Mouse (Mus musculus) midbrain, embryonic 16.5 days (tissue): Measurements from ENCODE around the gene Robo1. TPM values are rescaled to one million over a fixed set of nuclear protein-coding genes. Genes with fewer than 3 reads are reported as not detected.

ENCODE experiments used
- ATAC-seq: fragments of 200-750 bp; cut with Nextera tagmentation; 2 replicates; pipeline ENCODE4 v1.8.0; 2017; ENCODE audit warnings: moderate TSS enrichment
- H3K27ac ChIP-seq: fragments of 300-500 bp; sonication (generic); 2 replicates; pipeline ENCODE4 v1.5.1; 2014; ENCODE audit warnings: mild to moderate bottlenecking, low read length, mixed read lengths
- H3K27me3 ChIP-seq: fragments of 300-500 bp; sonication (generic); 2 replicates; pipeline ENCODE4 v1.6.1; 2014; ENCODE audit warnings: low read depth, low read length, mixed read lengths; ENCODE audit not compliant: control insufficient read depth, insufficient read depth
- H3K36me3 ChIP-seq: fragments of 300-500 bp; sonication (generic); 2 replicates; pipeline ENCODE4 v1.6.1; 2014; ENCODE audit warnings: mild to moderate bottlenecking, low read length, moderate library complexity, mixed read lengths; ENCODE audit not compliant: control insufficient read depth, insufficient read depth
- H3K4me1 ChIP-seq: fragments of 300-500 bp; sonication (generic); 2 replicates; pipeline ENCODE4 v1.6.1; 2014; ENCODE audit warnings: mild to moderate bottlenecking, low read length, mixed read lengths; ENCODE audit not compliant: control insufficient read depth, insufficient read depth
- H3K4me2 ChIP-seq: fragments of 300-500 bp; sonication (generic); 2 replicates; pipeline ENCODE4 v1.6.1; 2014; ENCODE audit warnings: mild to moderate bottlenecking, low read length, mixed read lengths
- H3K4me3 ChIP-seq: fragments of 300-500 bp; sonication (generic); 2 replicates; pipeline ENCODE4 v1.5.1; 2014; ENCODE audit warnings: low read depth, mild to moderate bottlenecking, low read length, moderate library complexity, mixed read lengths
- H3K9ac ChIP-seq: fragments of 300-500 bp; sonication (generic); 2 replicates; pipeline ENCODE4 v1.6.1; 2014; ENCODE audit warnings: low read depth, low read length, mixed read lengths
- H3K9me3 ChIP-seq: fragments of 300-500 bp; sonication (generic); replicated peaks from 2 replicates; pipeline ENCODE4 v1.6.1; 2014; ENCODE audit warnings: mild to moderate bottlenecking, low read length, mixed read lengths; ENCODE audit not compliant: control insufficient read depth, poor library complexity, severe bottlenecking
- WGBS: fragments of 180-500 bp; shearing (Covaris S2); extraction: QIAGEN DNeasy Blood & Tissue Kit; methylation state at CpG from one replicate; pipeline ENCODE4 v1.1.7; 2014; 5-methylcytosine and 5-hydroxymethylcytosine counted together
- polyA plus RNA-seq: library from polyadenylated mRNA; unstranded; fragments of >200 nt; fragmentation: Nextera tagmentation; extraction: Ambion mirVana; gene quantifications from 2 replicates; pipeline ENCODE4 v1.2.1, GENCODE M21; 2015

Robo1 gene
- polyA plus RNA-seq, 1 experiment from 2014 or later: 47.9 TPM

- peaks cover 17% of the 10 kb centered on the region for H3K4me1 ChIP-seq
- no peaks in the 10 kb centered on the region for H3K27me3 ChIP-seq
- ATAC-seq: no peak
- H3K9ac ChIP-seq: no peak overlapping the region
- no peaks in the 10 kb centered on the region for H3K36me3 ChIP-seq
- no peak overlapping the region for H3K4me2 ChIP-seq
- 79% methylated on average over 3 of the region's 3 CpGs for WGBS
- no peaks in the 10 kb centered on the region for H3K9me3 ChIP-seq
- H3K4me3 ChIP-seq: no peak overlapping the region
- H3K27ac ChIP-seq: no peak overlapping the region
Observed at GRCm38 (mm10) chr16:72920013-72920412, 611.9 kb downstream of the Robo1 start.

- peaks cover 29% of the 10 kb centered on the region for H3K4me1 ChIP-seq
- H3K36me3 ChIP-seq: no peaks in the 10 kb centered on the region
- peak overlapping the region; percentile 6; the same call in 1 of the 2 replicates for H3K4me3 ChIP-seq
- H3K9me3 ChIP-seq: no peaks in the 10 kb centered on the region
- H3K9ac ChIP-seq: 0 out of 2 replicates have a peak overlapping the region, but pooled peaks have one; percentile 34
- no peaks in the 10 kb centered on the region for H3K27me3 ChIP-seq
- 11% methylated on average over 15 of the region's 15 CpGs for WGBS
- peak overlapping the region; percentile 52 for H3K4me2 ChIP-seq
- ATAC-seq: peak; percentile 70; the same call in 1 of the 2 replicates
- peak overlapping the region; percentile 20; the same call in 1 of the 2 replicates for H3K27ac ChIP-seq
Observed at GRCm38 (mm10) chr16:72924423-72925224, 616.5 kb downstream of the Robo1 start.

- H3K27ac ChIP-seq: no peak overlapping the region; the same call in 1 of the 2 replicates
Observed at GRCm38 (mm10) chr16:72928525-72929122, 620.5 kb downstream of the Robo1 start.

DNA sequence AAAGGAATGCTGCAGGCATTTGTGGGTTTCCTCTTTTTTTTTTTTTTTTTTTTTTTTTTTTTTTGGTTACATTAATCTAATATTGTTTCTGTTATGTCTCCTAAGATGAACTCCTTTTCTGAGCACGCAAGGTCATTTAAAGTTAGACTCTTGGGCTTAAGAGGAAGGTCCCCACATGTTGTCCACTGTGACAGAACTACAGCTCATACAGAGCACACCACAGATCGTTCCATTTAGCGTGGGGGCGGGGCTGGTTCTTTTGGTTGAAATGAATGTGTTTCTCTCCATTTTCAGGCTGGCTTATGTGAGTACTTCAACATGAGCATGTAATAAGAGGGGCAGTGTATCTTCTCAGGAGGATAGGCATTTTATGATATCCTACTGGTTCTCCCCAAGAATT is 622.8 kb downstream of the Robo1 start:
- no peak for ATAC-seq
- H3K27me3 ChIP-seq: no peaks in the 10 kb centered on the region
- 80% methylated on average over 4 of the region's 4 CpGs for WGBS

More at GRCm38 (mm10) chr16:72928525-72929122, 620.5 kb downstream of the Robo1 start:
- Histone ChIP-seq H3K9ac (no peak overlapping the region), H3K4me3 (no peak overlapping the region), H3K4me1 (peaks cover 24% of the 10 kb centered on the region), H3K4me2 (no peak overlapping the region), H3K27me3 (no peaks in the 10 kb centered on the region), H3K36me3 (no peaks in the 10 kb centered on the region), H3K9me3 (no peaks in the 10 kb centered on the region)
- ATAC-seq: peak; percentile 69
- whole genome bisulfite sequencing: 29% methylated on average over 6 of the region's 6 CpGs

DNA sequence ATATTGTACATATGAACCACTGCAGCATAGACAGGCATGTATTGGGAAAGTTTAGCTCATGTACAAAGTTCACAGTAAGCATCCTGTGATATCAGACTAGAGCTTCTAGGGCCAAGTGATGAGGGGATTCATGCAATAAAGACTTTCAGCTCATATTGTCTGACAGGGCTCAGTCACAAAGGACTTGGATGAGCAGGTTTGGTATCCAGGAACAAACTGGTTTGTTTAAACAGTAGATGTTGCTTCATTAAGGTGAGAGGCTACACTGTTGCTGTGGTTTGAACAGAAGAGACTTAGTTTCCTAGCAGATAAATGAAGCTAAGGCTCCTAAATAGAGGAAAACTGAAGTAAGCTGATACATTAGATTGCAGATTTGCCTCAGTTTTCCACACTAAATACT is 626.8 kb downstream of the Robo1 start:
- no peaks in the 10 kb centered on the region for H3K36me3 ChIP-seq
- no peaks in the 10 kb centered on the region for H3K9me3 ChIP-seq
- H3K27ac ChIP-seq: no peak overlapping the region

More for the DNA sequence above, 622.8 kb downstream of the Robo1 start:
- no peak overlapping the region for H3K9ac ChIP-seq
- peaks cover 12% of the 10 kb centered on the region for H3K4me1 ChIP-seq
- H3K9me3 ChIP-seq: no peaks in the 10 kb centered on the region
- H3K4me2 ChIP-seq: no peak overlapping the region
- H3K36me3 ChIP-seq: no peaks in the 10 kb centered on the region
- no peak overlapping the region for H3K27ac ChIP-seq
- H3K4me3 ChIP-seq: no peak overlapping the region

GRCm38 (mm10) chr16:72937183-72937582 is 629.1 kb downstream of the Robo1 start:
- peaks cover 2% of the 10 kb centered on the region; the same call in 1 of the 2 replicates for H3K4me1 ChIP-seq
- 36% methylated on average over 3 of the region's 3 CpGs for whole genome bisulfite sequencing
- H3K9me3 ChIP-seq: no peaks in the 10 kb centered on the region
- H3K4me2 ChIP-seq: no peak overlapping the region
- no peak overlapping the region for H3K4me3 ChIP-seq
- no peak overlapping the region for H3K27ac ChIP-seq
- ATAC-seq: no peak
- H3K9ac ChIP-seq: no peak overlapping the region
- no peaks in the 10 kb centered on the region for H3K36me3 ChIP-seq
- H3K27me3 ChIP-seq: no peaks in the 10 kb centered on the region

More for the DNA sequence above, 626.8 kb downstream of the Robo1 start:
- ATAC-seq: no peak
- no peak overlapping the region for H3K9ac ChIP-seq
- H3K4me2 ChIP-seq: no peak overlapping the region
- H3K4me1 ChIP-seq: peaks cover 2% of the 10 kb centered on the region; the same call in 1 of the 2 replicates
- H3K4me3 ChIP-seq: no peak overlapping the region
- H3K27me3 ChIP-seq: no peaks in the 10 kb centered on the region

DNA sequence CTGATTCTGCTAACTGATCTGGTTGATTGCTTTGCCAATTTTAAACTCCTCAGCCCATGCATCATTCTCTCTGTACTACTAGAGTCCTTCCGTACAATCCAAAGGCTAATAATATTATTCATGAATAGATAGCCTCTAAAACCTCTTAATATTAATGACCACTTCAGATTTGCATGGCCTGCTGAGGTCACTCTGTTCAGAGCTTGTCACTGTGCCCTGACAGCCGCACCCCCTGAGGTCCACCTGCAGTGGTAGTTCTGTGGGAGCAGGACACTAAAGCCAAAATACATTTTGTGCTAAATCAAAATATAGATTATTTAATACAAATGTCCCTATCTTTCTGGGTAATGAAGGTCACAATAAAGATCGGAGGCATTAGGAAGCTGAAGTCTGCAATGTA is 631.8 kb downstream of the Robo1 start:
- H3K27ac ChIP-seq: no peak overlapping the region
- ATAC-seq: no peak
- H3K36me3 ChIP-seq: no peaks in the 10 kb centered on the region
- no peaks in the 10 kb centered on the region for H3K27me3 ChIP-seq
- no peak overlapping the region for H3K4me2 ChIP-seq
- H3K9ac ChIP-seq: no peak overlapping the region
- H3K4me1 ChIP-seq: peaks cover 2% of the 10 kb centered on the region; the same call in 1 of the 2 replicates
- H3K4me3 ChIP-seq: no peak overlapping the region
- no peaks in the 10 kb centered on the region for H3K9me3 ChIP-seq
- 49% methylated on average over 3 of the region's 3 CpGs for WGBS

DNA sequence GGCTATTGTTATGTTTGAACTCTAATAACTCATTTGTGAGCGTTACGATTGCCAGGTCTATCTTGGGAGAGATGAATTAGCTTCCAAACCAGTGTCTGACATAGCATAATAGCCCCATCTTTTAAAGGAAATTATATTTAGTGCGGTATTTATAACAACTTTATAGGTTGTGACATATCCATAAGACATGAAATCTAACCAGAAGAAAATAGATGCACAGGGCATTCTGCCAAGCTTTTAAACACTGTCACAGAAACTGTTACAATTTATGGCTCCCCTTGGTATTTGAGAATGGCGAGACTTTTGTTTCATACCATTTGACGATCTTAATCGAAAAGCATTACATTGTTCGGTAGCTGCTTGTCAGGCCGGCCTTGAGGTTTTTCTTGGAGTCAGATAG is 632.7 kb downstream of the Robo1 start:
- ATAC-seq: no peak
- WGBS: 85% methylated on average over 8 of the region's 8 CpGs

DNA sequence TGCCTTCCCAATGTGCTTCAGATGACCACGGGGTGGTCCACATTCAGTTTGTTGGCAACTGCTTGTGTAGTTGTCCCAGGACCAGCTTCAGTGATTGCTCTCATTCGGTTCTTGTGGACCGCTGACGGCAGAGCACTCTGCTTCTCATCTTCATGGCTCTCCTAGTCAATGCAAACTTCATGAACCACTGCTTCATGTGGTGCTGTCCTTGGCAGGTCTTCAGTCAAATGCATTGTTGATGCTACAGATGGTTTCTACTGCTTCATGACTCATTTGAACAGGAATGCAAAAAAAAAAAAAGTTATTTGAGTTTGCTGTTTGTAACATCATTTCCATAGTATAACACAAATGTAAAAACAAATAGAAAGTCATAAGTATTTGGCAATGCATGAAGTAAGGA is 636.3 kb downstream of the Robo1 start:
- Histone ChIP-seq H3K4me1 (no peaks in the 10 kb centered on the region), H3K9ac (no peak overlapping the region), H3K4me3 (no peak overlapping the region), H3K27ac (no peak overlapping the region), H3K9me3 (no peaks in the 10 kb centered on the region), H3K4me2 (no peak overlapping the region), H3K36me3 (no peaks in the 10 kb centered on the region), H3K27me3 (no peaks in the 10 kb centered on the region)
- 96% methylated on average over 4 of the region's 4 CpGs for WGBS
- ATAC-seq: no peak

More for the DNA sequence above, 632.7 kb downstream of the Robo1 start:
- H3K27me3 ChIP-seq: no peaks in the 10 kb centered on the region
- no peaks in the 10 kb centered on the region for H3K9me3 ChIP-seq
- no peak overlapping the region for H3K27ac ChIP-seq
- no peak overlapping the region for H3K4me3 ChIP-seq
- H3K36me3 ChIP-seq: no peaks in the 10 kb centered on the region
- no peak overlapping the region for H3K4me2 ChIP-seq
- H3K4me1 ChIP-seq: peaks cover 2% of the 10 kb centered on the region; the same call in 1 of the 2 replicates
- no peak overlapping the region for H3K9ac ChIP-seq
